Mouse (Mus musculus) liver, adult 2 months (tissue): ENCODE measurements around the gene Tsen15.
"Not testable (repeated sequence)": the region's sequence is repeated elsewhere in the genome, so short reads cannot be mapped to it uniquely, and the experiment has no call there.

Source experiments
- CTCF ChIP-seq: fragments of 200-500 bp; IDR thresholded peaks from 2 replicates; pipeline ENCODE4 v1.5.1; 2011; ENCODE audit warnings: low read depth, low read length, control low read depth
- POLR2A ChIP-seq: fragments of 200-500 bp; IDR thresholded peaks from 2 replicates; pipeline ENCODE4 v1.6.1; 2011; ENCODE audit warnings: low read length, control low read depth; ENCODE audit not compliant: insufficient read depth; ENCODE audit errors: extremely low read depth

DNA sequence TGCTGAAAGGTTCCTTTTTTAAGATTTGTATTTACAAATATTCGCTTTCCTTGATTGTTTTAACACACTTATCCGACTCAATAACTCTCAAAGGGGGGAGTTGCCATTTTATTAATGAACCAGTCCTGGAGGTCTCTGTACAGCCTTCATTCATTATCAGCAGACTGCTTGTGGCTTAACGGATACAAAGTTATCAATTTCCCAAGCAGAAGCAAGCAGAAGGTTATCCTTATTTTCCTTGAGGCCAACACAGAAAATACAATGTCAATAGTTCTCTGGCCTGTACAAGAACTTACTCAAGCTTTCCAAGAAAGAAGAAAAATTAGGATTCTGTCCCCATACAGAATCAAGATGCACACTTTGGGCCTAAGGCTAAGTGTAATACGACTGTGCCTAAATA is 795 bp downstream of the Tsen15 start:
- TF ChIP-seq CTCF, POLR2A: not testable (repeated sequence)
